Mouse (Mus musculus) erythroblast, embryonic 14.5 days (primary cell): Measurements from ENCODE around the gene Hist1h4h.

Experiments used
- GATA1 ChIP-seq: IDR thresholded peaks from 2 replicates; pipeline ENCODE4 v1.6.1; 2012; ENCODE audit warnings: low read length, inconsistent platforms, mixed read lengths
- TAL1 ChIP-seq: IDR thresholded peaks from 3 replicates; pipeline ENCODE4 v1.6.1; 2012; ENCODE audit warnings: low read length, inconsistent platforms, mixed read lengths

DNA sequence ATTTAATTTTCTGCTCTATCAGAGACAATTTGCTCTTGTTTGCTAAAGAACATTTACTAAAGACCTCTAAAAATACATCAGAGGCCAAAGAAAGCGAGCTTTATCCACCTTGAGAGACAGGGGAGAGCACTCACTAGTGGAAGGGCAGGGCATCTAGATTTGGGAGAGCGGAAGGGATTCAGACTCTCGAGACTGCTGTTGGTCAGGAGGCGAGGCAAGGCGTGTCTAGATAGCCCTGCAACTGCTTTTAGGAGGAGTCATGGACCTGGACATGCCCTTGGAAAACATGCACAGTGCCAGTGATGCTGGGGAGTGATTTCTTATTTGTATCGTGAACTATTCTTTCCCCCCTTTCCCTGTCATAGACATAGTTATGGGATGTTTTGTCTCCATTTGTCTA is 35.3 kb upstream of the Hist1h4h start:
- TF ChIP-seq TAL1 (no peak), GATA1 (no peak)
